ENCODE assay signal across 11 mouse cellular contexts in genomic region chr15:38414318-38415090, GRCm38 (mm10).
DNase-seq lines count a peak whose midpoint lies in the region; ATAC-seq and TF ChIP-seq lines count a peak whose summit lies in the region.
"Had no signal": no experiment of that assay in that cellular context is flagged by ENCODE, and none has a peak within 500 bp of the region (broad histone marks: within the 10 kb centered on the region; RNA-seq: fewer than 3 reads in every experiment).

No protein-coding gene starts in this region.

- no peak overlapping the region for H3K4me2 ChIP-seq in intestine, embryonic 14.5 days (ENCODE audit: low read length)
- no peak overlapping the region for H3K4me2 ChIP-seq in intestine, postnatal 0 days (replicated peaks; ENCODE audit: low read depth)
- H3K4me2 ChIP-seq in heart, embryonic 11.5 days = no peak overlapping the region

- 44% methylated on average over 8 of the region's 8 CpGs for WGBS in intestine, embryonic 14.5 days
- WGBS in intestine, postnatal 0 days = 64% methylated on average over 8 of the region's 8 CpGs
- WGBS in heart, embryonic 11.5 days (ENCODE audit: insufficient replicate concordance) = 73% methylated on average over 8 of the region's 8 CpGs

- H3K27me3 ChIP-seq in intestine, embryonic 14.5 days (replicated peaks; ENCODE audit: control insufficient read depth, insufficient read depth, low read length) = no peaks in the 10 kb centered on the region
- H3K27me3 ChIP-seq in intestine, postnatal 0 days (replicated peaks; ENCODE audit: control insufficient read depth, insufficient read depth, low read length) = no peaks in the 10 kb centered on the region
- no peaks in the 10 kb centered on the region for H3K27me3 ChIP-seq in heart, embryonic 11.5 days (ENCODE audit: control insufficient read depth, insufficient read depth, low read length)

- peak overlapping the region; percentile 80 for H3K27ac ChIP-seq in intestine, embryonic 14.5 days (ENCODE audit: low read depth)
- H3K27ac ChIP-seq in intestine, postnatal 0 days (ENCODE audit: low read depth, low read length) = no peak overlapping the region
- peak overlapping the region; percentile 46 for H3K27ac ChIP-seq in heart, embryonic 11.5 days (ENCODE audit: low read depth, low read length)
- H3K27ac ChIP-seq: macrophage had no signal

- H3K9me3 ChIP-seq in intestine, embryonic 14.5 days (ENCODE audit: control insufficient read depth, low read length) = no peaks in the 10 kb centered on the region
- H3K9me3 ChIP-seq in intestine, postnatal 0 days (ENCODE audit: control insufficient read depth) = no peaks in the 10 kb centered on the region
- no peaks in the 10 kb centered on the region for H3K9me3 ChIP-seq in heart, embryonic 11.5 days (replicated peaks; ENCODE audit: control insufficient read depth, low read length)

- H3K9ac ChIP-seq in intestine, embryonic 14.5 days (ENCODE audit: low read length) = no peak overlapping the region
- H3K9ac ChIP-seq in intestine, postnatal 0 days (ENCODE audit: low read depth, low read length) = no peak overlapping the region
- H3K9ac ChIP-seq in heart, embryonic 11.5 days (ENCODE audit: low read depth, low read length) = no peak overlapping the region

- peaks cover 13% of the 10 kb centered on the region; the same call in 1 of the 2 replicates for H3K4me1 ChIP-seq in intestine, embryonic 14.5 days (replicated peaks; ENCODE audit: control insufficient read depth, insufficient read depth, low read length)
- no peaks in the 10 kb centered on the region for H3K4me1 ChIP-seq in intestine, postnatal 0 days (replicated peaks; ENCODE audit: control insufficient read depth, insufficient read depth, low read length)
- H3K4me1 ChIP-seq in heart, embryonic 11.5 days (ENCODE audit: control insufficient read depth, insufficient read depth, low read length) = peaks cover 6% of the 10 kb centered on the region; the same call in 1 of the 2 replicates

- ATAC-seq in intestine, embryonic 14.5 days (replicated peaks; ENCODE audit: low FRiP score, low TSS enrichment, low read depth) = peak; percentile 56; the same call in 1 of the 2 replicates
- no peak for ATAC-seq in intestine, postnatal 0 days
- ATAC-seq in heart, embryonic 11.5 days (replicated peaks; ENCODE audit: insufficient number of reproducible peaks, low FRiP score, low TSS enrichment) = no peak

- TF ChIP-seq CTCF in intestine, postnatal 0 days (IDR thresholded peaks at IDR 0.05; ENCODE audit: low read depth) = no peak

- H3K36me3 ChIP-seq in intestine, embryonic 14.5 days (ENCODE audit: control insufficient read depth, insufficient read depth, low read length) = no peaks in the 10 kb centered on the region
- H3K36me3 ChIP-seq in intestine, postnatal 0 days (ENCODE audit: control insufficient read depth, insufficient read depth) = no peaks in the 10 kb centered on the region
- no peaks in the 10 kb centered on the region for H3K36me3 ChIP-seq in heart, embryonic 11.5 days (ENCODE audit: control insufficient read depth, insufficient read depth, low read length)

- H3K4me3 ChIP-seq in intestine, embryonic 14.5 days (ENCODE audit: low read depth, low read length) = no peak overlapping the region
- no peak overlapping the region for H3K4me3 ChIP-seq in intestine, postnatal 0 days (ENCODE audit: low read depth, low read length)
- H3K4me3 ChIP-seq in heart, embryonic 11.5 days (ENCODE audit: low read depth, low read length) = no peak overlapping the region

- peak; percentile 78 for DNase-seq in intestine, embryonic 14.5 days (ENCODE audit: low spot score)
- DNase-seq in NIH3T3 (ENCODE audit: low read depth) = peak; percentile 63
- DNase-seq in kidney, postnatal 14 days = peak; percentile 55
- no peak for DNase-seq in thymus, postnatal 25 days
- DNase-seq in layer of hippocampus, adult 9-10 months (ENCODE audit: low spot score) = no peak
- no peak for DNase-seq in right cerebral cortex, postnatal 14 days
- DNase-seq: cerebellum, adult 9-11 months; layer of hippocampus, postnatal 36 days had no signal

Comparison
In these comparisons a context has a peak if more than half of its experiments do, and no peak if none do; other contexts are left out.
1. DNase-seq: peak in intestine, embryonic 14.5 days (single experiment), NIH3T3 (single experiment) and kidney, postnatal 14 days (single experiment); none in thymus, postnatal 25 days (single experiment), layer of hippocampus, adult 9-10 months (single experiment) and right cerebral cortex, postnatal 14 days (single experiment).